Comparison of ENCODE assay signal across 8 mouse cellular contexts in genomic region chr13:100670181-100670741, GRCm38 (mm10). TPM values are rescaled to one million over a fixed set of nuclear protein-coding genes. Genes with fewer than 3 reads are reported as not detected.
DNase-seq lines count a peak whose midpoint lies in the region; ATAC-seq lines count a peak whose summit lies in the region.

No protein-coding gene starts in this region.

- peaks cover 12% of the 10 kb centered on the region for H3K36me3 ChIP-seq in liver, embryonic 15.5 days (replicated peaks)

- peaks cover 14% of the 10 kb centered on the region; the same call in 1 of the 2 replicates for H3K27me3 ChIP-seq in liver, embryonic 15.5 days

- peak overlapping the region; percentile 52; the same call in 1 of the 2 replicates for H3K9ac ChIP-seq in liver, embryonic 15.5 days

- peak overlapping the region; percentile 63 for H3K4me3 ChIP-seq in liver, embryonic 15.5 days (replicated peaks)

- ATAC-seq in liver, embryonic 15.5 days (ENCODE audit: insufficient read depth), result no peak

- H3K27ac ChIP-seq in liver, embryonic 15.5 days (replicated peaks), result peak overlapping the region; percentile 75

- H3K4me1 ChIP-seq in liver, embryonic 15.5 days (replicated peaks), result peaks cover 17% of the 10 kb centered on the region; the same call in 1 of the 2 replicates

- H3K4me2 ChIP-seq in liver, embryonic 15.5 days, result peak overlapping the region; percentile 78

- 8% methylated on average over 9 of the region's 9 CpGs for WGBS in liver, embryonic 15.5 days (ENCODE audit: insufficient replicate concordance)

- no peaks in the 10 kb centered on the region for H3K9me3 ChIP-seq in liver, embryonic 15.5 days (replicated peaks)

- DNase-seq in embryo, embryonic 10.5 days (ENCODE audit: low spot score), result peak; percentile 35
- no peak for DNase-seq in embryo, embryonic 9.5 days (ENCODE audit: extremely low spot score)
- DNase-seq in thymus, postnatal 14 days, result peak; percentile 17
- no peak for DNase-seq in thymus, adult 18-20 months
- no peak for DNase-seq in urinary bladder, postnatal 10 days (ENCODE audit: low spot score)
- no peak for DNase-seq in frontal cortex, postnatal 36 days (ENCODE audit: low spot score in 2 of 2)
- no peak for DNase-seq in spleen, postnatal 4 days (ENCODE audit: low spot score in 2 of 2)

RNA-seq across cellular contexts. Expression of gene Ccdc125, which starts 0.7 kb away (rescaled TPM):
- 5.1 and 6.2 TPM in 2 replicates for polyA plus RNA-seq in liver, embryonic 15.5 days (2015; fragmentation: Nextera tagmentation; extraction: Ambion mirVana)

RNA-seq across cellular contexts. Expression of gene Taf9, which starts 18.9 kb away (rescaled TPM):
- polyA plus RNA-seq in liver, embryonic 15.5 days (2015; fragmentation: Nextera tagmentation; extraction: Ambion mirVana), result 10.7 and 12.4 TPM in 2 replicates

RNA-seq across cellular contexts. Expression of gene Rad17, which starts 19.4 kb away (rescaled TPM):
- 10.4 and 11.9 TPM in 2 replicates for polyA plus RNA-seq in liver, embryonic 15.5 days (2015; fragmentation: Nextera tagmentation; extraction: Ambion mirVana)

RNA-seq across cellular contexts. Expression of gene Ak6, which starts 19.5 kb away (rescaled TPM):
- polyA plus RNA-seq in liver, embryonic 15.5 days (2015; fragmentation: Nextera tagmentation; extraction: Ambion mirVana), result 141 and 145 TPM in 2 replicates

RNA-seq across cellular contexts. Expression of gene Marveld2, which starts 53.5 kb away (rescaled TPM):
- 7.3 and 8.8 TPM in 2 replicates for polyA plus RNA-seq in liver, embryonic 15.5 days (2015; fragmentation: Nextera tagmentation; extraction: Ambion mirVana)

Comparison
In these comparisons a context has a peak if more than half of its experiments do, and no peak if none do; other contexts are left out.
1. DNase-seq: peak in embryo, embryonic 10.5 days (single experiment) and thymus, postnatal 14 days (single experiment); none in embryo, embryonic 9.5 days (single experiment), thymus, adult 18-20 months (0 of 2), urinary bladder, postnatal 10 days (single experiment), frontal cortex, postnatal 36 days (0 of 2) and spleen, postnatal 4 days (0 of 2).